Mouse (Mus musculus) midbrain, embryonic 16.5 days (tissue): ENCODE results near the gene Slc22a6. TPM values are rescaled to one million over a fixed set of nuclear protein-coding genes. Genes with fewer than 3 reads are reported as not detected.

Source experiments
- ATAC-seq: fragments of 200-750 bp; cut with Nextera tagmentation; 2 replicates; pipeline ENCODE4 v1.8.0; 2017; ENCODE audit warnings: moderate TSS enrichment
- H3K27ac ChIP-seq: fragments of 300-500 bp; sonication (generic); 2 replicates; pipeline ENCODE4 v1.5.1; 2014; ENCODE audit warnings: mild to moderate bottlenecking, low read length, mixed read lengths
- H3K27me3 ChIP-seq: fragments of 300-500 bp; sonication (generic); 2 replicates; pipeline ENCODE4 v1.6.1; 2014; ENCODE audit warnings: low read depth, low read length, mixed read lengths; ENCODE audit not compliant: control insufficient read depth, insufficient read depth
- H3K36me3 ChIP-seq: fragments of 300-500 bp; sonication (generic); 2 replicates; pipeline ENCODE4 v1.6.1; 2014; ENCODE audit warnings: mild to moderate bottlenecking, low read length, moderate library complexity, mixed read lengths; ENCODE audit not compliant: control insufficient read depth, insufficient read depth
- H3K4me1 ChIP-seq: fragments of 300-500 bp; sonication (generic); 2 replicates; pipeline ENCODE4 v1.6.1; 2014; ENCODE audit warnings: mild to moderate bottlenecking, low read length, mixed read lengths; ENCODE audit not compliant: control insufficient read depth, insufficient read depth
- H3K4me2 ChIP-seq: fragments of 300-500 bp; sonication (generic); 2 replicates; pipeline ENCODE4 v1.6.1; 2014; ENCODE audit warnings: mild to moderate bottlenecking, low read length, mixed read lengths
- H3K4me3 ChIP-seq: fragments of 300-500 bp; sonication (generic); 2 replicates; pipeline ENCODE4 v1.5.1; 2014; ENCODE audit warnings: low read depth, mild to moderate bottlenecking, low read length, moderate library complexity, mixed read lengths
- H3K9ac ChIP-seq: fragments of 300-500 bp; sonication (generic); 2 replicates; pipeline ENCODE4 v1.6.1; 2014; ENCODE audit warnings: low read depth, low read length, mixed read lengths
- H3K9me3 ChIP-seq: fragments of 300-500 bp; sonication (generic); replicated peaks from 2 replicates; pipeline ENCODE4 v1.6.1; 2014; ENCODE audit warnings: mild to moderate bottlenecking, low read length, mixed read lengths; ENCODE audit not compliant: control insufficient read depth, poor library complexity, severe bottlenecking
- WGBS: fragments of 180-500 bp; shearing (Covaris S2); extraction: QIAGEN DNeasy Blood & Tissue Kit; methylation state at CpG from one replicate; pipeline ENCODE4 v1.1.7; 2014; 5-methylcytosine and 5-hydroxymethylcytosine counted together
- polyA plus RNA-seq: library from polyadenylated mRNA; unstranded; fragments of >200 nt; fragmentation: Nextera tagmentation; extraction: Ambion mirVana; gene quantifications from 2 replicates; pipeline ENCODE4 v1.2.1, GENCODE M21; 2015

Gene Slc22a6
- polyA plus RNA-seq, 1 experiment from 2014 or later: 10.0 TPM

- 81% methylated on average over 2 of the region's 2 CpGs for WGBS
- H3K4me3 ChIP-seq: no peak overlapping the region
- no peak overlapping the region for H3K27ac ChIP-seq
- H3K4me2 ChIP-seq: no peak overlapping the region
- no peak for ATAC-seq
- no peaks in the 10 kb centered on the region for H3K27me3 ChIP-seq
- H3K4me1 ChIP-seq: peaks cover 2% of the 10 kb centered on the region
- no peak overlapping the region for H3K9ac ChIP-seq
- no peaks in the 10 kb centered on the region for H3K36me3 ChIP-seq
- H3K9me3 ChIP-seq: no peaks in the 10 kb centered on the region
Measured at GRCm38 (mm10) chr19:8599229-8599628, 18.6 kb upstream of the Slc22a6 start.

- no peak for ATAC-seq
- no peaks in the 10 kb centered on the region for H3K36me3 ChIP-seq
- H3K27ac ChIP-seq: no peak overlapping the region
- no peak overlapping the region for H3K4me2 ChIP-seq
- H3K9ac ChIP-seq: no peak overlapping the region
- no peaks in the 10 kb centered on the region for H3K27me3 ChIP-seq
- H3K4me3 ChIP-seq: no peak overlapping the region
- H3K4me1 ChIP-seq: no peaks in the 10 kb centered on the region
- no peaks in the 10 kb centered on the region for H3K9me3 ChIP-seq
Measured at GRCm38 (mm10) chr19:8601922-8602321, 15.9 kb upstream of the Slc22a6 start.

GRCm38 (mm10) chr19:8602914-8603313 is 14.9 kb upstream of the Slc22a6 start:
- no peak for ATAC-seq
- WGBS: 76% methylated on average over 3 of the region's 3 CpGs
- no peaks in the 10 kb centered on the region for H3K4me1 ChIP-seq
- no peak overlapping the region for H3K4me2 ChIP-seq
- H3K27me3 ChIP-seq: no peaks in the 10 kb centered on the region
- no peak overlapping the region for H3K27ac ChIP-seq
- no peak overlapping the region for H3K4me3 ChIP-seq
- no peaks in the 10 kb centered on the region for H3K36me3 ChIP-seq
- no peaks in the 10 kb centered on the region for H3K9me3 ChIP-seq
- no peak overlapping the region for H3K9ac ChIP-seq

- 94% methylated on average over 8 of the region's 8 CpGs for WGBS
- Histone ChIP-seq H3K36me3 (no peaks in the 10 kb centered on the region), H3K27ac (no peak overlapping the region), H3K27me3 (no peaks in the 10 kb centered on the region), H3K9me3 (no peaks in the 10 kb centered on the region), H3K4me3 (no peak overlapping the region), H3K4me1 (no peaks in the 10 kb centered on the region), H3K4me2 (no peak overlapping the region), H3K9ac (no peak overlapping the region)
- no peak for ATAC-seq
Measured at GRCm38 (mm10) chr19:8604536-8605240, 13.2 kb upstream of the Slc22a6 start.

- 92% methylated on average over 3 of the region's 3 CpGs for WGBS
- no peaks in the 10 kb centered on the region for H3K9me3 ChIP-seq
- H3K4me1 ChIP-seq: no peaks in the 10 kb centered on the region
- ATAC-seq: no peak
- no peak overlapping the region for H3K9ac ChIP-seq
- no peak overlapping the region for H3K4me3 ChIP-seq
- H3K36me3 ChIP-seq: no peaks in the 10 kb centered on the region
- no peak overlapping the region for H3K27ac ChIP-seq
- no peak overlapping the region for H3K4me2 ChIP-seq
- no peaks in the 10 kb centered on the region for H3K27me3 ChIP-seq
Measured at GRCm38 (mm10) chr19:8605241-8605558, 12.6 kb upstream of the Slc22a6 start.

- no peaks in the 10 kb centered on the region for H3K9me3 ChIP-seq
- no peaks in the 10 kb centered on the region for H3K36me3 ChIP-seq
- no peak overlapping the region for H3K9ac ChIP-seq
- no peaks in the 10 kb centered on the region for H3K27me3 ChIP-seq
- no peak overlapping the region for H3K27ac ChIP-seq
- WGBS: 80% methylated on average over 8 of the region's 8 CpGs
- H3K4me1 ChIP-seq: no peaks in the 10 kb centered on the region
- ATAC-seq: no peak
- H3K4me2 ChIP-seq: no peak overlapping the region
- no peak overlapping the region for H3K4me3 ChIP-seq
Measured at GRCm38 (mm10) chr19:8611358-8612123, 6.3 kb upstream of the Slc22a6 start.

- H3K27ac ChIP-seq: no peak overlapping the region
- no peaks in the 10 kb centered on the region for H3K36me3 ChIP-seq
- no peaks in the 10 kb centered on the region for H3K9me3 ChIP-seq
- no peak overlapping the region for H3K4me3 ChIP-seq
- no peak for ATAC-seq
- H3K4me1 ChIP-seq: no peaks in the 10 kb centered on the region
- H3K9ac ChIP-seq: no peak overlapping the region
- H3K27me3 ChIP-seq: no peaks in the 10 kb centered on the region
- H3K4me2 ChIP-seq: no peak overlapping the region
- 82% methylated on average over 2 of the region's 2 CpGs for WGBS
Measured at GRCm38 (mm10) chr19:8613111-8613510, 4.7 kb upstream of the Slc22a6 start.

- WGBS: 45% methylated on average over 2 of the region's 2 CpGs
- H3K27me3 ChIP-seq: no peaks in the 10 kb centered on the region
- no peak overlapping the region for H3K4me2 ChIP-seq
- no peak overlapping the region for H3K4me3 ChIP-seq
- no peak overlapping the region for H3K9ac ChIP-seq
- no peak overlapping the region for H3K27ac ChIP-seq
- H3K4me1 ChIP-seq: no peaks in the 10 kb centered on the region
- H3K9me3 ChIP-seq: no peaks in the 10 kb centered on the region
- no peaks in the 10 kb centered on the region for H3K36me3 ChIP-seq
- no peak for ATAC-seq
Measured at GRCm38 (mm10) chr19:8614343-8614742, 3.5 kb upstream of the Slc22a6 start.

GRCm38 (mm10) chr19:8616314-8616713 is 1.5 kb upstream of the Slc22a6 start:
- 71% methylated on average over 4 of the region's 4 CpGs for WGBS

More at GRCm38 (mm10) chr19:8616314-8616713, 1.5 kb upstream of the Slc22a6 start:
- no peak for ATAC-seq
- Histone ChIP-seq H3K4me3 (no peak overlapping the region), H3K4me1 (no peaks in the 10 kb centered on the region), H3K4me2 (no peak overlapping the region), H3K27ac (no peak overlapping the region), H3K9me3 (no peaks in the 10 kb centered on the region), H3K36me3 (no peaks in the 10 kb centered on the region), H3K9ac (no peak overlapping the region), H3K27me3 (no peaks in the 10 kb centered on the region)
